Mouse (Mus musculus) heart, adult 2 months (tissue): ENCODE measurements around the gene Tmem11. TPM values are rescaled to one million over a fixed set of nuclear protein-coding genes. Genes with fewer than 3 reads are reported as not detected.

ENCODE experiments used
- DNase-seq, 2 experiments: peaks; one replicate each; pipeline ENCODE4 v3.0.0; 2021
- H3K27ac ChIP-seq: fragments of 200-600 bp; 2 replicates; pipeline ENCODE4 v1.8.1; 2022
- H3K27me3 ChIP-seq: fragments of 200-500 bp; 2 replicates; pipeline ENCODE4 v1.6.1; 2012; ENCODE audit warnings: mild to moderate bottlenecking, low read length, inconsistent platforms, mixed read lengths; ENCODE audit not compliant: control insufficient read depth, insufficient read depth
- H3K36me3 ChIP-seq: fragments of 200-500 bp; 2 replicates; pipeline ENCODE4 v1.6.1; 2012; ENCODE audit warnings: low read length, inconsistent platforms; ENCODE audit not compliant: control insufficient read depth, insufficient read depth
- H3K4me1 ChIP-seq: fragments of 200-500 bp; 2 replicates; pipeline ENCODE4 v1.6.1; 2011; ENCODE audit warnings: low read length; ENCODE audit not compliant: control insufficient read depth, insufficient read depth
- H3K4me3 ChIP-seq: fragments of 200-600 bp; 2 replicates; pipeline ENCODE4 v1.8.1; 2022
- H3K79me2 ChIP-seq: fragments of 200-500 bp; replicated peaks from 2 replicates; pipeline ENCODE4 v1.6.1; 2012; ENCODE audit warnings: mild to moderate bottlenecking, inconsistent platforms, low read length, moderate library complexity, mixed read lengths; ENCODE audit not compliant: control insufficient read depth, insufficient read depth
- H3K9ac ChIP-seq: fragments of 200-500 bp; 2 replicates; pipeline ENCODE4 v1.6.1; 2012; ENCODE audit warnings: low read depth, mild to moderate bottlenecking, control low read depth, inconsistent platforms, low read length, mixed read lengths
- CTCF ChIP-seq: fragments of 200-600 bp; IDR thresholded peaks from 2 replicates; pipeline ENCODE4 v1.8.1; 2022; ENCODE audit warnings: antibody characterized with exemption, mild to moderate bottlenecking, moderate library complexity
- EP300 ChIP-seq: fragments of 200-500 bp; IDR thresholded peaks from 2 replicates; pipeline ENCODE4 v1.6.1; 2011; ENCODE audit warnings: low read depth, low read length, control low read depth; ENCODE audit not compliant: insufficient read depth
- POLR2A ChIP-seq: fragments of 200-500 bp; IDR thresholded peaks from 2 replicates; pipeline ENCODE4 v1.6.1; 2011; ENCODE audit warnings: mild to moderate bottlenecking, low read depth, low read length, control low read depth; ENCODE audit not compliant: insufficient read depth
- WGBS: fragments of 180-500 bp; shearing (Covaris S2); methylation state at CpG from one replicate; pipeline ENCODE4 v1.1.7; 2018; 5-methylcytosine and 5-hydroxymethylcytosine counted together
- intact Hi-C: fragments of 180-260 bp; cut with DNase I; formaldehyde crosslinking; loops from one replicate; pipeline ENCODE4 v1.15.1; 2025
- polyA plus RNA-seq: library from polyadenylated mRNA; depleted of rRNA; stranded (reverse); fragments of >200 nt; gene quantifications from 2 replicates; pipeline ENCODE4 v1.2.3, GENCODE M21; 2012
- total RNA-seq, 2 experiments: library from RNA; stranded (reverse); gene quantifications; 2 replicates each; pipeline ENCODE4 v1.2.3; 2021

The Tmem11 gene
- total and polyA plus RNA-seq, 3 experiments = 28.3 to 59.6 (median 31.4) TPM

GRCm38 (mm10) chr11:60867904-60868303 is 11.2 kb downstream of the Tmem11 start:
- WGBS = 75% methylated on average over 8 of the region's 8 CpGs
- intact Hi-C loops = no loop called here
- no peaks in the 10 kb centered on the region for H3K27me3 ChIP-seq

GRCm38 (mm10) chr11:60867456-60867855 is 11.6 kb downstream of the Tmem11 start:
- Histone ChIP-seq H3K4me3 (no peak overlapping the region), H3K4me1 (peaks cover 27% of the 10 kb centered on the region), H3K27ac (no peak overlapping the region), H3K27me3 (no peaks in the 10 kb centered on the region), H3K79me2 (peaks cover 9% of the 10 kb centered on the region), H3K9ac (no peak overlapping the region), H3K36me3 (peaks cover 4% of the 10 kb centered on the region)
- 57% methylated on average over 3 of the region's 3 CpGs for WGBS
- no peak for DNase-seq
- intact Hi-C loops = no loop called here
- TF ChIP-seq POLR2A (no peak), CTCF (no peak), EP300 (no peak)

More at GRCm38 (mm10) chr11:60867904-60868303, 11.2 kb downstream of the Tmem11 start:
- Histone ChIP-seq H3K4me1 (peaks cover 27% of the 10 kb centered on the region), H3K79me2 (peaks cover 9% of the 10 kb centered on the region), H3K27ac (no peak overlapping the region), H3K4me3 (no peak overlapping the region), H3K9ac (no peak overlapping the region), H3K36me3 (peaks cover 4% of the 10 kb centered on the region)
- TF ChIP-seq CTCF (no peak), EP300 (no peak), POLR2A (no peak)
- no peak for DNase-seq

GRCm38 (mm10) chr11:60866021-60866420 is 13.1 kb downstream of the Tmem11 start:
- Histone ChIP-seq H3K79me2 (peaks cover 7% of the 10 kb centered on the region; the same call in 1 of the 2 replicates), H3K27ac (peak overlapping the region; percentile 1; the same call in 1 of the 2 replicates), H3K9ac (no peak overlapping the region), H3K4me3 (no peak overlapping the region), H3K36me3 (peaks cover 4% of the 10 kb centered on the region), H3K27me3 (no peaks in the 10 kb centered on the region), H3K4me1 (peaks cover 21% of the 10 kb centered on the region)
- no peak for DNase-seq
- intact Hi-C loops = no loop called here
- TF ChIP-seq CTCF (no peak), POLR2A (no peak), EP300 (no peak)
- 50% methylated on average over 2 of the region's 2 CpGs for WGBS

DNA sequence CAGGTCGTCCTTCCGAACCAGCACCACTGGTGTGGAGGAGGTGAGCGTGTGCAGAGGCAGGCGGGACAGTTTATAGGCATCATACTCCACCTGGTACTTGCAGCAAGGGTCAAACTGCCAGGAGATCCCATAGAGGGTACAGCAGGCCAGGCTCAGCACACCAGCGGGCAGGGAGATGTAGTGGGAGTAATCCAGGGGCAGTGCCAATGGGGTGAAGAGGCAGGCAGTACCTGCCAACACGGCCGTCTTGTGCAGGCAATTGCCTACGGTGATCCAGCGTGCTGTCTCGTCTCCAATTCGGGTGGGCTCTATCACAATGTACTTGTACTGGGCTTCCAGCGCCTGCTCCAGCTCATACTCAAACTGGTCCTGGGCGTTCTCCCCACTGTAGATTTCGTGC is 14.2 kb downstream of the Tmem11 start:
- TF ChIP-seq CTCF (no peak), EP300 (peak; percentile 79)
- intact Hi-C loops = no loop called here
- H3K27me3 ChIP-seq = no peaks in the 10 kb centered on the region
- H3K36me3 ChIP-seq = peaks cover 4% of the 10 kb centered on the region
- WGBS = 55% methylated on average over 14 of the region's 14 CpGs
- H3K4me3 ChIP-seq = no peak overlapping the region
- DNase-seq = peak; percentile 45 to 75
- H3K4me1 ChIP-seq = peaks cover 18% of the 10 kb centered on the region
- no peak overlapping the region for H3K9ac ChIP-seq
- peaks cover 4% of the 10 kb centered on the region; the same call in 1 of the 2 replicates for H3K79me2 ChIP-seq
- no peak overlapping the region; the same call in 1 of the 2 replicates for H3K27ac ChIP-seq

DNA sequence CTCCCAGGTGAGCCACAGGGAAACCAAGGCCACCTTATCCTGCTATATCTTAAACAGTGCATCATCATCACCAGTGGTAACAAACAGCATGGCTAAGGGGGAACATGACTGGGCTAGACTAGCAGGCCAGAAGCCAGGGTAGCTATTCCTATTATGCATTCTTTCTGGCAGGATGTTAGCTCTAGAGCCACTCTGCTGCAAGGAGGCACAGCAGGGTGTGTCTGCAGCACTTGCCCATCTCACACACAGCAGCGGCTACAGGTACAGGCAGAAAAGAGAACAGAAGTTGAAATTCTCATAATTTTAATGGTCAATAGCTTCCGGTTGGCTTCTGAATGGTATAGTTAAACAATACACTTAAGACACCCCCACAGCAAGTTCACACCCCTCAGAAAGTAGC is 14.9 kb downstream of the Tmem11 start:
- Histone ChIP-seq H3K27me3 (no peaks in the 10 kb centered on the region), H3K4me3 (no peak overlapping the region), H3K27ac (peak overlapping the region; percentile 18; the same call in 1 of the 2 replicates), H3K4me1 (peaks cover 15% of the 10 kb centered on the region), H3K36me3 (peaks cover 4% of the 10 kb centered on the region), H3K79me2 (peaks cover 2% of the 10 kb centered on the region; the same call in 1 of the 2 replicates), H3K9ac (no peak overlapping the region)
- intact Hi-C loops = no loop called here
- TF ChIP-seq EP300 (no peak), POLR2A (no peak), CTCF (no peak)
- DNase-seq = no peak
- WGBS = 84% methylated on average over 2 of the region's 2 CpGs

- DNase-seq = peak in 1 of 2 experiments; percentile 40
- intact Hi-C loops = no loop called here
- Histone ChIP-seq H3K27ac (peak overlapping the region; percentile 4; the same call in 1 of the 2 replicates), H3K79me2 (no peaks in the 10 kb centered on the region; the same call in 1 of the 2 replicates), H3K27me3 (no peaks in the 10 kb centered on the region), H3K36me3 (peaks cover 4% of the 10 kb centered on the region), H3K4me3 (no peak overlapping the region), H3K4me1 (peaks cover 14% of the 10 kb centered on the region; the same call in 1 of the 2 replicates), H3K9ac (no peak overlapping the region)
- 69% methylated on average over 4 of the region's 4 CpGs for WGBS
- no peak for TF ChIP-seq POLR2A
- TF ChIP-seq EP300 = 0 out of 2 replicates have a peak, but pooled peaks have one; percentile 14
Observed at GRCm38 (mm10) chr11:60863196-60863595, 15.9 kb downstream of the Tmem11 start.
